Mouse (Mus musculus): ENCODE results near the gene AI413582.

DNA sequence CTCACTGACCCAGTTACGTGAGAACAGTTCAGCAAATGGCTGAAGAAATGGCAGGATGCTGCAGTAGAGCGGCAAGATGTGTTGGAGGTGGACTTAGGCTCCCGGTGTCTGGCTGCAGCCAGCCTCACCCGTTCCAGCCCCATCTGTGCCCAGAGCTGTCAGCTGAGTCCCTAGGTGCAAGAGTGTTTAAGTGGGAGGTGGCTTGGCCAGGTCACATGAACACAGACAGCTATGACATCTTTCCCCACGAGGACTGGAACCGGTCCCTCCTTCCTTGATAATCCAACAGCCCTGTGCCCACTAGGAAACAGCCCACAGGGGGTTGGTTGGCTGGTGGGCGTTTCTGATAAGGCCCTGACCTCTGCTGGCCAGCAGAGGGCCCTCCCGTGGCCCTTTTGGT is 37.5 kb downstream of the AI413582 start:
- no peak for TF ChIP-seq POLR2A (IDR thresholded peaks at IDR 0.05; ENCODE audit: insufficient read depth, low read depth, low read length)
- no peak for TF ChIP-seq CTCF (IDR thresholded peaks at IDR 0.05)
- TF ChIP-seq EP300 (IDR thresholded peaks at IDR 0.05; ENCODE audit: insufficient read depth, low read depth, low read length), result no peak
